Mouse (Mus musculus) G1E (cell line): ENCODE measurements around the gene 2310046K23Rik. TPM values are rescaled to one million over a fixed set of nuclear protein-coding genes. Genes with fewer than 3 reads are reported as not detected.

Experiments
- ATAC-seq: 2 replicates; pipeline ENCODE4 v1.8.0; 2016; ENCODE audit warnings: mild to moderate bottlenecking; ENCODE audit not compliant: insufficient number of reproducible peaks, poor library complexity, low FRiP score, severe bottlenecking; ENCODE audit errors: extremely low read depth
- DNase-seq: peaks from one replicate; pipeline ENCODE4 v3.0.0; 2012; ENCODE audit warnings: low spot score
- H3K27me3 ChIP-seq: 2 replicates; pipeline ENCODE4 v1.6.1; 2012; ENCODE audit warnings: mild to moderate bottlenecking, low read length, inconsistent platforms; ENCODE audit not compliant: insufficient read depth
- H3K36me3 ChIP-seq: replicated peaks from 2 replicates; pipeline ENCODE3; 2012; ENCODE audit warnings: mild to moderate bottlenecking, inconsistent platforms
- H3K4me1 ChIP-seq: 2 replicates; pipeline ENCODE4 v1.6.1; 2012; ENCODE audit warnings: low read depth, low read length, inconsistent platforms, mixed read lengths; ENCODE audit not compliant: insufficient read depth
- H3K4me3 ChIP-seq: 2 replicates; pipeline ENCODE4 v1.5.1; 2012; ENCODE audit warnings: low read depth, mild to moderate bottlenecking, inconsistent platforms, low read length, moderate library complexity, mixed read lengths
- H3K9me3 ChIP-seq: replicated peaks from 2 replicates; pipeline ENCODE4 v1.6.1; 2012; ENCODE audit warnings: inconsistent platforms
- CTCF ChIP-seq: IDR thresholded peaks from 2 replicates; pipeline ENCODE4 v1.5.1; 2012; ENCODE audit warnings: low read depth, low read length, inconsistent platforms, mixed read lengths
- GATA1 ChIP-seq: IDR thresholded peaks from 2 replicates; pipeline ENCODE4 v1.6.1; 2012; ENCODE audit warnings: borderline replicate concordance, low read length, inconsistent platforms, mixed read lengths
- GATA2 ChIP-seq: IDR thresholded peaks from 2 replicates; pipeline ENCODE4 v1.6.1; 2012; ENCODE audit warnings: low read depth, low read length, inconsistent platforms, borderline replicate concordance
- POLR2AphosphoS5 ChIP-seq: IDR thresholded peaks from 2 replicates; pipeline ENCODE4 v1.6.1; 2012; ENCODE audit warnings: low read depth, low read length, inconsistent platforms; ENCODE audit not compliant: insufficient replicate concordance
- TAL1 ChIP-seq: conservative IDR thresholded peaks from 2 replicates; pipeline ENCODE4 v1.6.1; 2012; ENCODE audit warnings: low read depth, low read length, inconsistent platforms, mixed read lengths
- polyA plus RNA-seq: library from polyadenylated mRNA; stranded (reverse); fragments of >175 nt; gene quantifications from 2 replicates; pipeline ENCODE4 v1.2.3, GENCODE M21; 2012
- total RNA-seq, 2 experiments: library from RNA; stranded (forward) in 1 of 2; stranded (reverse) in 1 of 2; fragments of 200-1000 nt in 1 of 2; fragments of >200 nt in 1 of 2; fragmentation: Nextera tagmentation in 1 of 2; gene quantifications; 2 replicates each; pipeline ENCODE4 v1.2.3; 2014 to 2017

2310046K23Rik gene
- total RNA-seq (2014; fragmentation: Nextera tagmentation) (not detected in 2 replicates), total RNA-seq (2017) (not detected in 2 replicates), polyA plus RNA-seq (not detected in 2 replicates)

DNA sequence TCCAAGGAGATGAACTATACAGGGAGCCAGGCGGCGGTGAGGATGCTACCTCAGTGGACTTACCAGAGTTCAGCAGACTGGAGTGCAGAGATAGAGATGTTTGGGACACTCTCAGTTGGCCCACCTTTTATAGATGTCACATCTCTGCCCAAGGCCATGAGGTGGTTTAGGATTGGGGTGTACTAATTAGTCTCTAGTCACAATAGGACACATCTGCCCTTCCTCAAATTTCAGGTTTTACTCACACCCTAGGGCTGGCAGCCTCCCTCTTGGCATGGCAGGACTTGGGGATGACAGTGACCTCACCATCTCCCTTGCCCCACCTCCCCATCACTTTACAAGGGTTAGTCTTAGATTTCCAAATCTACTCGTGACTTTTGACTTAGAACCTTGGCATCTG is at the start of gene 2310046K23Rik:
2310046K23Rik (minus strand) TSS at position 101 of the 400 bp plus-strand sequence.
- ATAC-seq (no peak), DNase-seq (no peak)
- H3K9me3 ChIP-seq, result peaks cover 2% of the 10 kb centered on the region; the same call in 1 of the 2 replicates
- no peak within 1 kb of the TSS for H3K4me3 ChIP-seq
- TF ChIP-seq TAL1 (no peak), POLR2AphosphoS5 (no peak), CTCF (no peak), GATA2 (no peak), GATA1 (no peak)
- no peaks in the 10 kb centered on the region for H3K27me3 ChIP-seq
- no peaks in the 10 kb centered on the region for H3K36me3 ChIP-seq
- H3K4me1 ChIP-seq, result no peaks in the 10 kb centered on the region

DNA sequence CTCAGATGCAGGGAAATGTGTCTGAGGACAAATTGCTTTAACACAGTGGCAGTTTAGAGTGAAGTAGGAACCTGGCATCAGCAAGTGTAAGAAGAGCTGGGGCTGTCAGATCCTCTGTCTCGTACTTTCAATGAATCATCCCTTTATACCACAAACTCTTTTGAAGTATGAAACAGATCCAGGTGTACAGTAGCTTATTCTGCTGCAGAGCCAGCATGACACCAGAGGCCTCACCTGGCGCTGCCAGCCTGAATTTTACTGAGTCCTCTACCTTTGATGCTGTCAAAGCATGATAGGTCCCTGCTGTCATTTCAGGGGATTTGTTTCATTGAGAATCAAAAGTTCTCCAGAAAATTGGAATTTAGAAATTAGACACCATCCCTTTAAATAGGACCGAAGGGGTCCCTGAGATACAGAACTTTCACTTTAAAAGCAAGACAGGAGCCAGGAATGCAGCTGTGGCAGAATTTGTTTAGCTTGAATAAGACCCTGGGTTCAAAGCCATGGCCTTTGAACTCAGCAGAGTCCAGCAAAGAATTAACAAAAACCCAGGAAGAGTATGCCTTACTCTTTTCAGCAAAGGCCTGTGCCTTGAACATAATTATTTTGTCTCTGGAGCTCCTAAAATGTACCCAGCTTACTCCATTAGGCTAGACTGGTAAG is 49.0 kb upstream of the 2310046K23Rik start:
- ATAC-seq, result no peak
- TF ChIP-seq CTCF (no peak), TAL1 (no peak), POLR2AphosphoS5 (no peak), GATA1 (no peak), GATA2 (no peak)
- DNase-seq, result no peak
- Histone ChIP-seq H3K4me1 (no peaks in the 10 kb centered on the region), H3K4me3 (no peak overlapping the region), H3K9me3 (peaks cover 7% of the 10 kb centered on the region), H3K27me3 (peaks cover 2% of the 10 kb centered on the region; the same call in 1 of the 2 replicates), H3K36me3 (no peaks in the 10 kb centered on the region)

DNA sequence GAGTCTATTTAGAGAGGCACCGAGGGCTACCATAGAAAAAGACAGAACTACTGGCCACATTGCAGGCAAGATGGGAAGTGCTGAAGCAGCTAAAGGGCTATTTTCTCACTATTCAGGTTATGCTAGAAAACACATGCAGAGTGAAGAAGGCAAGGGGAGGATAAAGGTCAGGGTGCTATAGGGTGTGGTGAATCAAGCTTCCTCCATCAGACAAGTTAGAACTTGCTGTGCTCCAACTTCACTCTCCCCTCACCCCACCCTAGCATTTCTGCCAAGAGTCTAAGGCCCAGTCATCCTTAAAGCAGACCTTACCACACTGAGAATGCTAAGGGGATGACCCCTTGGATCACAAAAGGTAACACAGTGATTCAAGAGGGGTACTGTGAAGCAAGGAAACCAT is 45.2 kb upstream of the 2310046K23Rik start:
- no peak for TF ChIP-seq GATA1
- TF ChIP-seq CTCF, result no peak
- no peak for TF ChIP-seq TAL1
- no peak for TF ChIP-seq POLR2AphosphoS5
- no peak for TF ChIP-seq GATA2
- peaks cover 7% of the 10 kb centered on the region for H3K9me3 ChIP-seq
- DNase-seq (no peak), ATAC-seq (no peak)
- H3K4me1 ChIP-seq, result no peaks in the 10 kb centered on the region
- no peaks in the 10 kb centered on the region for H3K36me3 ChIP-seq
- peaks cover 2% of the 10 kb centered on the region; the same call in 1 of the 2 replicates for H3K27me3 ChIP-seq
- no peak overlapping the region for H3K4me3 ChIP-seq

DNA sequence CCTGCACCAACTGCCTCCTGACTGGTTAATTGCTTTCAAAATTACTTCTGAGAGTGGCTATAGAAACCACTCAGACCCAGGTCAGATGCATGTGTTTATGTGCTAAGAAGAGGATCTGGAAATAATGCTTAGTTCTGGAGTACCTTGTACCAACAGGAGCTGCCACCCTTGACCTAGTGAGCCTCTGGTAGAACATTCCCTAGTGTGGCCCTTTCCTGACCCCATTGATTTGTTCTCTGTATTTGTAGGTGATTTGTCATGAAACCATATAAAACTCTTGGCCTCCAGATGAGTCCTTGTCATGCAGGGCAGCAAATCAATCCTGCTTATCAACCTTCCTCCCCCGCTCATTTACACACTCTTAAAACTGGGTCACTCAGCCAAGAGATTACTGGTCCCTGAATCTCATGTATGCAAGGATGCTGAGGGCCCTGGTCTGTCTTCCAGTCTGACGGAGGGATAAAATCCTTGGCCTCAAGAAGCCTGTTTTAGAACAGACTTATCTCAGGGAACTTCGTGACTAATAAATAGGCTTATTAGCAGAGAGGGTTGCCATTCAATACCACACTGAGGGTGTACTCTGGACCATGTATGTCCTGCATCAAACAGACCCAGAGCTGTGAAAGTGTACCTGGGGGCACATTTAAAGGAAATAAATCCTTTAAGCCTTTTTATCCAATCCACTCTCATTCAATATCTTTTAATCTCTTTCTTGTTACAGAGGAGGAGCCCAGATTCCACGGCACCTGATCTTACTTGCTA is 44.5 kb upstream of the 2310046K23Rik start:
- no peaks in the 10 kb centered on the region for H3K27me3 ChIP-seq
- TF ChIP-seq GATA2 (no peak), GATA1 (no peak), CTCF (no peak), TAL1 (no peak), POLR2AphosphoS5 (no peak)
- H3K9me3 ChIP-seq, result 0 out of 2 replicates have a peak, but pooled peaks cover 3% of the 10 kb centered on the region
- H3K36me3 ChIP-seq, result no peaks in the 10 kb centered on the region
- H3K4me3 ChIP-seq, result no peak overlapping the region
- ATAC-seq (no peak), DNase-seq (no peak)
- no peaks in the 10 kb centered on the region for H3K4me1 ChIP-seq

DNA sequence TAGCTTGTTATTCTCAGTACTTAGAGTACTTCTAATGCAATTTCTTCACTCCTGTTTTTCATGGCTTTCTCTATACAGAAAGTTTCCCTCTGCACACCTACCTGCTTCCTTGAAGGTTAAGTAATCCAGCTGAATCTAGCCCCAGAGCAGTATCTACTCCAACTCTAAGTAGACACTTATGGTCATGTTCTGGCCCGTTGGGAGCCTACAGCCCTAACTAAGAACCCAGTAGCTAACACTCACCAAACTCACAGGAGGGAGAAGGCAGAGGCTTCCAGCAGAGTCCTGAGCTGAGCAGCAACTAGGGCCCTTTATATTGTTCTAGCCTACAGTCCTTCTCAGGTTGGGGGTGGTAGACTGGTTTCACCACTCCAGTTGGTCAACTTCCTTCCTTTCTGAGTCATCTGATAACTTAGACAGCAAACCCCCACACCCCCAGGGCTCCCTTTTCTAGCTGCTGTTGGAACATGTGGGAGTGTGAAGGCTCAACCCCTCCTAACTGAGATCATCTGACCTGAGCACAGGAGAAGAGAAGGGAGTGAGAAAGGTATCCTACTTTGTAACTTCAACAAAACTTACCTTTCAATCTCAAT is 39.2 kb upstream of the 2310046K23Rik start, which contains the start of gene Ivl:
Ivl (minus strand) TSS at position 287 of the 593 bp plus-strand sequence.
- H3K9me3 ChIP-seq, result no peaks in the 10 kb centered on the region
- no peaks in the 10 kb centered on the region for H3K27me3 ChIP-seq
- no peaks in the 10 kb centered on the region for H3K36me3 ChIP-seq
- no peaks in the 10 kb centered on the region for H3K4me1 ChIP-seq
- H3K4me3 ChIP-seq, result no peak within 1 kb of the TSS
- DNase-seq (no peak), ATAC-seq (no peak)
- TF ChIP-seq TAL1 (no peak), GATA2 (no peak), POLR2AphosphoS5 (no peak), CTCF (no peak), GATA1 (no peak)

DNA sequence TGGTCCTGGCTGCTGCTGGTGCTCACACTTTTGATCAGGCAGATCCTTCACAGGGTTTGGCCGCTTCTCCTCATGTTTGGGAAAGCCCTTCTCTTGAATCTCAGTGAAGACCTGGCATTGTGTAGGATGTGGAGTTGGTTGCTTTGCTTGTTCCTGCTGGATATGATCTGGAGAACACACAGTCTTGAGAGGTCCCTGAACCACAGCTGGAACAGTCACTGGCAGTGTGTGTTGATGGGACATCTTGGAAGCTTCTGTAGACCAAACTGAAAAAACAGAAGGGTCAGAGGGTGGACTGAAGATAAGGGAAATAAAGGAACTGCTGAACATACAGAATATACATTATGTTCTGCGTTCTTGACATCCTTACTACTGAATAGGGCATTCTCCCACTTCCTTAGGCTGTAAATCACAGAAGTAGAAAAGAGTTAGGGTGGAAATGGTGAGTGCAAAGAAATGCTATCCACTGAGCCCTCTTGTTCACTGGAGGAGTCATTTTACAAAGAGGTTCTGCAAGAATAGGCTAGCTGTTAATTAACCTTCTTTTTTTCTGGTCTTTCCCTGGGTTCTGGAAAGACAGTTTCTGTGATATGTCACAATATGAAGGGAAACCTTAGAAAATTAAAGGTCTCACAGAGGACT is 38.3 kb upstream of the 2310046K23Rik start:
- DNase-seq, result no peak
- Histone ChIP-seq H3K4me3 (no peak overlapping the region), H3K9me3 (no peaks in the 10 kb centered on the region), H3K36me3 (no peaks in the 10 kb centered on the region), H3K4me1 (no peaks in the 10 kb centered on the region), H3K27me3 (no peaks in the 10 kb centered on the region)
- ATAC-seq, result no peak
- no peak for TF ChIP-seq TAL1
- no peak for TF ChIP-seq CTCF
- TF ChIP-seq GATA1, result no peak
- no peak for TF ChIP-seq POLR2AphosphoS5
- TF ChIP-seq GATA2, result no peak
